Mouse (Mus musculus): ENCODE results near the gene Btbd9. TPM values are rescaled to one million over a fixed set of nuclear protein-coding genes. Genes with fewer than 3 reads are reported as not detected.
A peak's percentile ranks its signal among the peaks of the same experiment; 100 is the strongest.

Gene Btbd9
- polyA plus RNA-seq, 1 experiment from 2014 or later, result 76.1 TPM

DNA sequence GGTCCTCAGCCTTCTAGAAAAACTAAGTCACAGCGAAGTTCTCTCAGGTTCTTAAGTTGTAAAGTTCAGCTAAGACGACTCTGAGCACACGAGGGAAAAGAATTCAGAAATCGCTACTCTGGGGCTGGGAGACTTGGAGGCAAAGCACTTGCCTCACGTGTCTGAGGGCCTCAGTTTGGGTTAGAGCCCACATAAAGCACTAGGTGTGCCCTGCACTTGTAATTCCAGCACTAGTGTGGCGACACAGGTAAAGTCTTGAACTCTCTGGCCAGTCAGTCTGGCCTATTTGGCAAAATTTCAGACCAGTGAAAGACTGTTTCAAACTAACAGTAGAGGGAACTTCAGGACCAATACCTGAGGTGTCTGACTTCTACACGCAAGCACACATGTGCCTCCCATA is 338.7 kb downstream of the Btbd9 start:
- Histone ChIP-seq H3K9me3 (no peaks in the 10 kb centered on the region), H3K4me1 (peaks cover 68% of the 10 kb centered on the region), H3K36me3 (no peaks in the 10 kb centered on the region), H3K9ac (no peak overlapping the region), H3K4me3 (no peak overlapping the region), H3K4me2 (replicated peaks) (no peak overlapping the region), H3K27me3 (no peaks in the 10 kb centered on the region), H3K27ac (no peak overlapping the region)
- ATAC-seq (ENCODE audit: low FRiP score, low read depth), result no peak
- 80% methylated on average over 7 of the region's 7 CpGs for WGBS

DNA sequence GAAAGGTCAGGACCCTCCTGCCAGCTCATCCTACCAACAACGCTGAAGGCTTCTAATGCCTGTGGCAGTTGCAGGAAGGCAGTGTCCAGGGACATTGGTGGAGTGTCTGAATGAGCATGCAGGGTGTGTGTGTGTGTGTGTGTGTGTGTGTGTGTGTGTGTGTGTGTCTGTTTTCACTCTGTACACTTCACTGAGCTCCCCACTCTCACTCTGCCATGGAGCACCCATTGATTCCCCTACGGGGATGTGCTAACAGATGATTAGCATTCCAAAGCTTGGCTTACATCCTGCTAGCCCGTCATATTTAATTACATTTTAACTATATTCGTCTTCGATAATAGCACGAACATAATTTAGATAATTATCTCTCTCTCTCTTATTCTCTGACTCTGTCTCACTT is 339.7 kb downstream of the Btbd9 start:
- 69% methylated on average over 6 of the region's 6 CpGs for WGBS
- peaks cover 59% of the 10 kb centered on the region for H3K4me1 ChIP-seq
- ATAC-seq (ENCODE audit: low FRiP score, low read depth), result no peak

DNA sequence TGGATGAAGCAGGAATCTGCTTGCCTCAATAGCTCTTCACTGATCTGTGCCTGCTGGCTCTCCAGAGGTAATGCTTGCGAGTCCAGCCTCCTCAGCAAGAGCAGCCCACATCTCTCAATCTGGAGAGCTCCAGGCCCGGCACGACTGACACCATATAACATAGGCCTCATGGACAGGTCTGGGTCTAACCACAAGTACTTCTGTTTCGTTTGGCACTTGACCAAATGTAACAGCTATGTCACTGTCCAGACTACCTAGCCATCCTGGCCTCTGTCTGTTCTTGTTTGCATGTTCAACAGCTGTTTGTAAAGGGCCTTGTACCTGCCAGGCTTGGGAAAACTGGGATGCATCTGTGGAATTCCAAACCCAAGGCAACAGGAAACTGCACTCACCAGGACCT is 340.9 kb downstream of the Btbd9 start:
- no peak overlapping the region; the same call in 1 of the 2 replicates for H3K27ac ChIP-seq
- ATAC-seq (ENCODE audit: low FRiP score, low read depth), result no peak
- peaks cover 57% of the 10 kb centered on the region for H3K4me1 ChIP-seq
- no peaks in the 10 kb centered on the region for H3K9me3 ChIP-seq
- H3K36me3 ChIP-seq, result no peaks in the 10 kb centered on the region
- WGBS, result 58% methylated on average over 4 of the region's 4 CpGs
- no peak overlapping the region for H3K4me2 ChIP-seq (replicated peaks)
- no peaks in the 10 kb centered on the region for H3K27me3 ChIP-seq
- H3K4me3 ChIP-seq, result no peak overlapping the region
- no peak overlapping the region for H3K9ac ChIP-seq

More for the DNA sequence above, 339.7 kb downstream of the Btbd9 start:
- H3K4me3 ChIP-seq, result no peak overlapping the region
- H3K27me3 ChIP-seq, result no peaks in the 10 kb centered on the region
- H3K9me3 ChIP-seq, result no peaks in the 10 kb centered on the region
- no peak overlapping the region for H3K27ac ChIP-seq
- H3K4me2 ChIP-seq (replicated peaks), result no peak overlapping the region
- no peaks in the 10 kb centered on the region for H3K36me3 ChIP-seq
- H3K9ac ChIP-seq, result no peak overlapping the region

DNA sequence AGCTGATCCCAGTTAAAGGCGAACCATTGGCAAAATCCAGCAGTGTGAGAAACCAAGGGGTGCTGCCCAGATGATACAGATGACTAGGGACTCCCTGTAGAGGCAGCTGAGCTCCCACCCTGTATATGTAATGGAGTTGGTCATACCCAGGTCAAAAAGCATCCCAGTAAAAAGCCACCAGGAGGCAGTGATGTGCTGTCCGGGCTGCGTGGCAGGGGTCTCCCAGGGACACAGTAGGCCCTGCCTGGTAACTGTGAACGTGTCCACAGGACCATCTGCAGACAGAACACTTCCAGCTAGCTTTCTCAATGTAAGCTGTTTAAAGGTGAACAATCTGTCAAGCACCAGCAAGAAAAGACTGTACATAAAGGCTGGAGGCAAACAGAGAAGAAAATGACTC is 343.6 kb downstream of the Btbd9 start:
- Histone ChIP-seq H3K27me3 (no peaks in the 10 kb centered on the region), H3K9me3 (no peaks in the 10 kb centered on the region), H3K27ac (no peak overlapping the region), H3K9ac (no peak overlapping the region), H3K4me3 (no peak overlapping the region), H3K4me1 (peaks cover 41% of the 10 kb centered on the region), H3K4me2 (replicated peaks) (no peak overlapping the region), H3K36me3 (0 out of 2 replicates have a peak, but pooled peaks cover 4% of the 10 kb centered on the region)
- WGBS, result 48% methylated on average over 4 of the region's 4 CpGs
- no peak for ATAC-seq (ENCODE audit: low FRiP score, low read depth)

DNA sequence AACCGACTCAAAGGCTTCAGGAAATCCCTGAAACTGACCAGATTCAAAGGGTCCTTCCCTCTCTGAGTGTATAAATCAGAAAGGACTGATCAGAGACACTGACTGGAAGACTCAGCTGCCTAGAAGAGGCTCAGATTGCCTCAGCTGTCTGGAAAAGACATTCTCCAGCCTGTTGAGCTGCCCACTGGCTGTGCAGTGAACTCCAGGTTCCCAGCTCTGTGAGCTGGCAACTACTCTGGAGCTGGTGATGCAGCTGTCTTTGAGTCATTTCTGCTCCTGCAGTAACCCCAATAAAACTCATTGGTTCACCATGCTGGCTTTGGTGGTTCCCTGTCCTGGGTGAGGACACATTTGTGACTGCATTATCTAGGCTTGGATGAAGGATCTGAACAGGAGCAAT is 344.8 kb downstream of the Btbd9 start:
- no peak overlapping the region for H3K27ac ChIP-seq
- H3K36me3 ChIP-seq, result 0 out of 2 replicates have a peak, but pooled peaks cover 4% of the 10 kb centered on the region
- H3K9ac ChIP-seq, result no peak overlapping the region
- H3K9me3 ChIP-seq, result no peaks in the 10 kb centered on the region
- no peak overlapping the region for H3K4me2 ChIP-seq (replicated peaks)
- peaks cover 31% of the 10 kb centered on the region for H3K4me1 ChIP-seq
- H3K27me3 ChIP-seq, result no peaks in the 10 kb centered on the region
- WGBS, result 81% methylated on average over 1 of the region's 1 CpGs
- no peak overlapping the region for H3K4me3 ChIP-seq
- ATAC-seq (ENCODE audit: low FRiP score, low read depth), result no peak

DNA sequence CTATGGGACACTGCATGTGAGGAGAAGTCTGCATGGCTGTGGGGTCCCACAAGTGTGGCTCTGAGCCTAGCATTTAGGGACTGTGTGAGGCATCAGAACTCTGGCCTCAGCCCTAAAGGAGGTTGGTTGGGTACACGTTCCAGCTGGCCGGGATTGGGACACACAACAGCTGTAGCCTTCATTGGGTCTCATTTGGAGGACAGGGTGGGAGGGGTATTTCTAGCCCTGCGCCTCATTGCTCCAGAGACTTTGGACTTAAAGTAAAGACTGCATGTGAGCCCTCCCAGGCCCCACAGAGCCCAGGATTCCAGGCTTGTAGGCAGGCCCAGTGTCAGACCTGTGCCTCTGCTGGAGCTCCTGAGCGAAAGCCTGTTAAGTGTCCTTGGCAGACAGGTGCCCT is 345.9 kb downstream of the Btbd9 start:
- no peaks in the 10 kb centered on the region for H3K9me3 ChIP-seq
- H3K4me1 ChIP-seq, result peaks cover 31% of the 10 kb centered on the region
- H3K27ac ChIP-seq, result no peak overlapping the region
- H3K36me3 ChIP-seq, result 0 out of 2 replicates have a peak, but pooled peaks cover 4% of the 10 kb centered on the region
- no peak overlapping the region for H3K4me3 ChIP-seq
- H3K27me3 ChIP-seq, result no peaks in the 10 kb centered on the region
- no peak for ATAC-seq (ENCODE audit: low FRiP score, low read depth)
- WGBS, result 82% methylated on average over 4 of the region's 4 CpGs
- no peak overlapping the region for H3K4me2 ChIP-seq (replicated peaks)
- H3K9ac ChIP-seq, result no peak overlapping the region

DNA sequence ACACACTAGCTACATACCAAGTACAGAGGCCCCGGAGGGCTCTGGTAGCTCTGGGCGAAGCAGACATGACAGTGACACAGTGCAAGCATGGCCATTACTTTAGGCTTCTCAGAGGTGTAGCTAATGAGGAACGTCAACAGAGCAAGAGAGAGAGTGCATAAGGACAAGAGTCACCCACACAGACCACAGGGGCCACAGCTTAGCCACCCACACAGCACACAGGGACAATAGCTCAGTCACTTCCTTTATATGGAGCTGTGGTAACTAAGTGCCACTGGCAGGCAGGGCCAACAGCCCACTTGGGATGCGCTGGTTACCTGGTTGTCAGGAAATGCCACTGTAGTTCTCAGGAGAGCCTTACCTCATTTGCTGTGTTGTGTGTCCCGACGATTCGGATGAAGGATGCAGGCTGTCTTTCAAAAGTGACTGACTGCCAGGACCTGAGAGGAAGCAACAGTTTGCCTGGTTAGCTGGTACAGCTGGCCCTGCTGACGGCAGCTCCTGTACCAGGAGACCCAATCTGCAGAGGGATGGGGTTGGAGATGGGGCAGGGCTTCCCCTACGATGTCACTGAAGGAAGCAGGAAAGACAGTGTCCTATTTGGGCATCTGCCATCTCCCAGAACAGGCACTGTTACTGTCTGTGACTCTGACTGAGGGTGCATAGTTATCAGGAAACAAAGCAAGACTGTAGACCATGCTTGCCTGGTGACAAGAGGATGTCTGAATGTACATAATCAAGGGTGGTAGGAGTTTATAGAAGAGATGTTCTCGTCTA is 347.7 kb downstream of the Btbd9 start:
- WGBS, result 85% methylated on average over 10 of the region's 10 CpGs
- no peak overlapping the region for H3K9ac ChIP-seq
- H3K27ac ChIP-seq, result no peak overlapping the region
- no peak overlapping the region for H3K4me3 ChIP-seq
- peaks cover 41% of the 10 kb centered on the region for H3K4me1 ChIP-seq
- H3K36me3 ChIP-seq, result 0 out of 2 replicates have a peak, but pooled peaks cover 4% of the 10 kb centered on the region
- no peak for ATAC-seq (ENCODE audit: low FRiP score, low read depth)
- no peaks in the 10 kb centered on the region for H3K27me3 ChIP-seq
- no peaks in the 10 kb centered on the region for H3K9me3 ChIP-seq
- H3K4me2 ChIP-seq (replicated peaks), result no peak overlapping the region

DNA sequence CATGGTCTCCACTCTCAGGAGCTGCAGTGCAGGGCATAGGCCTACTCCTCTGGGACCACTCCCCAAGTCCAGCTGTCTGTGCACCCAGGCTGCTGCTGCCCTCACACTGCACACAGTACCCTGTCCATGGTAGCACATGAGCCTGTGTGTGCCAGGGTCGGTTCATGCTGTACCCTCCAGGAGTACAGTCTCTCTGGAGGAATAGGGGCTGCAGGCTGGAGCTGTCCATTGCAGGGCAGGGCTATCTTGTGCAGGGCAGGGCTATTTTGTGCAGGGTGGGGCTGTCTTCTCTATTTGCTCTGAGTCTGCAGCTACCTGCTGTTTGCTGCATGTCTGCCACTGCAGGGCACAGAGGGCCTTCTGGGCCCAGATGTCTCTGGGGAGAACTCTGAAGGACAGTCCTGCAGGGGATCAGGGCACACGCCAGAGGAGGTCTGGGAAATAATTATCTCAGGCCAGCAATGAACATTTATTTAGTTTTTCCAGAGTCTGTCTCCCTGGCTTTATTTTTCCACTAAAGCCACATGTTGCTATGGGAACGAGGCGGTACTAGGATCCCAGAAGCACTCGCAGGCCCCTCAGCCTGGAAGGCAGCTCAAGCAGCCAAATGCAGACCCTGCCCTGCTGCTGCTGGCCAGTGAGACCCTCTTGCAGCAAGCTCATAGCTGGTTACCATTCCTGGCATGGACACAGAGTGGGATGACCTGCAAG is 351.1 kb downstream of the Btbd9 start:
- Histone ChIP-seq H3K9ac (no peak overlapping the region), H3K27ac (peak overlapping the region; percentile 49; the same call in 1 of the 2 replicates), H3K4me3 (no peak overlapping the region), H3K4me2 (replicated peaks) (no peak overlapping the region), H3K9me3 (no peaks in the 10 kb centered on the region), H3K27me3 (no peaks in the 10 kb centered on the region), H3K36me3 (0 out of 2 replicates have a peak, but pooled peaks cover 4% of the 10 kb centered on the region), H3K4me1 (peaks cover 51% of the 10 kb centered on the region)
- ATAC-seq (ENCODE audit: low FRiP score, low read depth), result peak; percentile 46; the same call in 1 of the 2 replicates
- WGBS, result 36% methylated on average over 5 of the region's 5 CpGs

GRCm38 (mm10) chr17:30222837-30223236 is 353.5 kb downstream of the Btbd9 start:
- H3K36me3 ChIP-seq, result peaks cover 17% of the 10 kb centered on the region
- no peak overlapping the region for H3K9ac ChIP-seq
- H3K27ac ChIP-seq, result peak overlapping the region; percentile 15; the same call in 1 of the 2 replicates
- ATAC-seq (ENCODE audit: low FRiP score, low read depth), result no peak
- no peak overlapping the region for H3K4me3 ChIP-seq
- WGBS, result 72% methylated on average over 12 of the region's 12 CpGs
- H3K9me3 ChIP-seq, result no peaks in the 10 kb centered on the region
- H3K4me1 ChIP-seq, result peaks cover 50% of the 10 kb centered on the region
- H3K4me2 ChIP-seq (replicated peaks), result no peak overlapping the region
- no peaks in the 10 kb centered on the region for H3K27me3 ChIP-seq

GRCm38 (mm10) chr17:30222361-30222760 is 353.9 kb downstream of the Btbd9 start:
- no peak for ATAC-seq (ENCODE audit: low FRiP score, low read depth)
- H3K9ac ChIP-seq, result no peak overlapping the region
- H3K27me3 ChIP-seq, result no peaks in the 10 kb centered on the region
- H3K4me2 ChIP-seq (replicated peaks), result no peak overlapping the region
- peak overlapping the region; percentile 15; the same call in 1 of the 2 replicates for H3K27ac ChIP-seq
- peaks cover 17% of the 10 kb centered on the region for H3K36me3 ChIP-seq
- H3K4me1 ChIP-seq, result peaks cover 50% of the 10 kb centered on the region
- H3K4me3 ChIP-seq, result no peak overlapping the region
- 64% methylated on average over 11 of the region's 11 CpGs for WGBS
- H3K9me3 ChIP-seq, result no peaks in the 10 kb centered on the region

DNA sequence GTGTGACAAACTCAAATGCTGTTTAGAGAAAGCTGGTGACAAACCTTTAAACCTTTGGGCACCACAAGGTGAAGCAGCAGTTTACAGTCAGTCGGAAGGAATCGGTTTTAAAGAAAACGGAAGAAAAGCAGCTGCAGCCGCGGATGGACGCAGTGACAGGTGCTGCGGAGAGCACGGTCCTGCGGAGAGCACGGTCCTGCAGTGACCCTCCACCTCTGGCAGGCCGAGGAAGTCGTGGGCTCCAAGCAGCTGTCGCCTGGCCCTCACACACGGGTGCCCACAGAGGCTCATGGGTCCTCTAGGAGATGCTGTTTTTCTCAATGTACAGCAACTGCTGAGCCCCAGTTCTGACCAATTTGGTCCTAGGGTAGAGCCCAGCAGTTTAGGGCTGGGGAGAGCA is 354.6 kb downstream of the Btbd9 start:
- no peak overlapping the region for H3K27ac ChIP-seq
- H3K27me3 ChIP-seq, result no peaks in the 10 kb centered on the region
- H3K4me2 ChIP-seq (replicated peaks), result no peak overlapping the region
- no peak overlapping the region for H3K9ac ChIP-seq
- WGBS, result 76% methylated on average over 14 of the region's 14 CpGs
- ATAC-seq (ENCODE audit: low FRiP score, low read depth), result no peak
- H3K9me3 ChIP-seq, result no peaks in the 10 kb centered on the region
- H3K4me3 ChIP-seq, result no peak overlapping the region
- peaks cover 55% of the 10 kb centered on the region for H3K4me1 ChIP-seq
- peaks cover 17% of the 10 kb centered on the region for H3K36me3 ChIP-seq

- Histone ChIP-seq H3K27me3 (no peaks in the 10 kb centered on the region), H3K27ac (no peak overlapping the region), H3K9ac (no peak overlapping the region), H3K36me3 (peaks cover 42% of the 10 kb centered on the region), H3K4me1 (peaks cover 11% of the 10 kb centered on the region; the same call in 1 of the 2 replicates), H3K4me3 (no peak overlapping the region), H3K9me3 (no peaks in the 10 kb centered on the region), H3K4me2 (replicated peaks) (no peak overlapping the region)
- 73% methylated on average over 4 of the region's 4 CpGs for WGBS
- ATAC-seq (ENCODE audit: low FRiP score, low read depth), result no peak
Observed at GRCm38 (mm10) chr17:30215741-30216140, 360.5 kb downstream of the Btbd9 start.

Data from limb, embryonic 13.5 days (tissue).